Mouse (Mus musculus): ENCODE results near the gene Sephs1. TPM values are rescaled to one million over a fixed set of nuclear protein-coding genes. Genes with fewer than 3 reads are reported as not detected.

Sephs1 gene
- polyA plus RNA-seq, 1 experiment = 25.6 TPM

Other genes with a start within 250 kb of the Sephs1 start
- gene Prpf18, start 229.5 kb upstream of the Sephs1 start, polyA plus RNA-seq (2012; rRNA removed) = 11.3 and 11.5 TPM in 2 replicates
- 3.3 and 4.2 TPM in 2 replicates for gene Bend7, start 163.7 kb upstream of the Sephs1 start, polyA plus RNA-seq (2012; rRNA removed)
- 74.3 and 75.3 TPM in 2 replicates for gene Phyh, start 37.5 kb downstream of the Sephs1 start, polyA plus RNA-seq (2012; rRNA removed)
- gene Ucma, start 94.6 kb downstream of the Sephs1 start, polyA plus RNA-seq (2012; rRNA removed) = 0.20 TPM in 1 of 2 replicates, not detected in the other
- 0.57 and 1.1 TPM in 2 replicates for gene Mcm10, start 131.2 kb downstream of the Sephs1 start, polyA plus RNA-seq (2012; rRNA removed)
- 9.8 TPM in 2 replicates for gene Optn, start 182.5 kb downstream of the Sephs1 start, polyA plus RNA-seq (2012; rRNA removed)

Data from gonadal fat pad, adult 2 months (tissue).